Mouse (Mus musculus): Measurements from ENCODE around the gene Fam171a2. TPM values are rescaled to one million over a fixed set of nuclear protein-coding genes. Genes with fewer than 3 reads are reported as not detected.

The Fam171a2 gene
- total RNA-seq, 2 experiments from 2014 or later = 5.8 to 6.1 TPM

DNA sequence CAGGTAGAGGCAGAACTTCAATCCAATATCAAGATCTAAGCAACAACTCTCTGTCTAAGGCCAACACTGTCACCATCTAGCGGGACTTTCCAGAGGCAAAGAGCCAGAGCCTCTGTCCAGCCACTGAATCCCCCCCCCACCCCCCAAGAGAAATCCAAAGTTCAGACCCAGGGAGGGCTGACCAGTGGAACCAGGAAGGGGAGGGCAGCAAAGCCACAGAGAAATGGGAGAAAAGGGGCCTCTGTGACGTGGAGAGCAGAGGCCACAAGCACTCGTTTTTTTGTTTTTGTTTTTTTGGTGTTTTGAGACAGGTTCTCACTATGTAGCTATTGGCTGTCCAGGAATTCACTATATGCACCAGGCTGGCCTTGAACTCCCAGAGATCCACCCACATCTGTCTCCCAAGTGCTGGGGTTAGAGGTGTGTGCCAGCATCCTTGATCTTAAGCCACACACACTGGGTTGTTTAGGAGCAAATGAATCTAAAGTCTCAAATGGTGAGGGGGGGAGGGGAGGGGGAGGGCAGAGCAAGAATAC is 37.6 kb downstream of the Fam171a2 start:
- DNase-seq = no peak

DNA sequence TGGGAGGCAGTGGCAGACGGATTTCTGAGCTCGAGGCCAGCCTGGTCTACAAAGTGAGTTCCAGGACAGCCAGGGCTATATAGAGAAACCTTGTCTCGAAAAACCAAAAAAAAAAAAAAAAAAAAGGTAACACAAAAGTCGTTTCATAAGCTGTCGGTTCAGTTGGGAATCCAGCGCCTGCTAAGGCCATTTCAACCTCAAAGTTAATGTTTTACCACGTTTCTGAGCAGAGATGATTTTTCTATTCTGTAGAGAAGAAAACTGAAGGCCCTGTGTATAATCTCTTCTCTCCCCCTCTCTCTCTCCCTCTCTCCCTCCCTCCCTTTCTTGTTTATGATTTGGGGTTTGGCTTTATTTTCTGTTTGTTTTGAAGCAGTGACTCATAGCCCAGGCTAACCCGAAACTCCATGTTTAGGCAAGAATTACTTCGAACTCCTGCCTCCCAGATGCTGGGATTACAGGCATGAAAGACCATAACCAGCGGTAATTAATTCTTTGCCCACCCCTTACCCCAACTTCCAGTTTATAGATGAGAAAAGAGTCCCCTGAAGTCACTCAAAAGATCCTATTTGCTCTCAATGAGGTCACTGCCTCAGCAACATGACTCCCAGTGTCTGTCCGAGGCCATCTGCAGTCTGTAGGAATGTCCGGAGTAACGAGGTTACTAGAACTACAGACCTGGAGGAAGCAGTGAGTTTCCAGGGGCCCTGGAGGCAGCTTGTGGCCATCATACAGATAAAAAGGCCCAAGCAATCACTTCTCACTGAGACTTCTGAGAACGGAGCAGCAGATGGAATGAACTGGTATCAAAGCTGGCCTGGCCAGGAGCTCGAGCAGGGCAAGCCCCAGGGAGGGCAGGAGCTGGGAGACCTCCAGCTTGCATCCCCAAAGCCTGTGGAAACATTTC is 38.3 kb downstream of the Fam171a2 start:
- DNase-seq = no peak

DNA sequence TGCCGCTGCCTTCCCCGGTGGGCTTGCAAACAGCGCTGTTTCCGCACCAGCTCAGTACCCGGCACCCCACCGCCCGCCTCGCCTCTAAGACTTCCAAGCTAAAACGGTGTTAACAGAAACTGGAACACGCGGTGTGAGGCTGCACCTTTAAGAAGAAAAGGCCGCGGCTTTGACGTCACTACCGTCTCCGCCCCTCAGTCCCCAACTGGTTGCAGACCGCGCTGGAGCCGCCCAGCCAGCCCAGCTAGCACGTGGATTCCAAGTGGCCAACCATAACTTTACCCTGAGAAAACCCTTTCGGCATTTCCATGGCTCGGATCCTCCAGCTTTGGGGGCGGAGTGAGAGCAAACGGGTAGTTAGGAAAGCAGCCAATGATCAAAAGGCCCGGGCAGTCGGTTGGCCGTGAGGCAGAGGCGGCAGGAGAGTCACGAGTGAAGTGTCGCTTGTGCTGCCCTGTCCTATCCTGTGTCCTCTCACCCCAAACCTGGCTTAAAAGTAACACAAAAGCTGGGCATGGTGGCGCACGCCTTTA is 39.1 kb downstream of the Fam171a2 start:
- DNase-seq = peak; percentile 97

DNA sequence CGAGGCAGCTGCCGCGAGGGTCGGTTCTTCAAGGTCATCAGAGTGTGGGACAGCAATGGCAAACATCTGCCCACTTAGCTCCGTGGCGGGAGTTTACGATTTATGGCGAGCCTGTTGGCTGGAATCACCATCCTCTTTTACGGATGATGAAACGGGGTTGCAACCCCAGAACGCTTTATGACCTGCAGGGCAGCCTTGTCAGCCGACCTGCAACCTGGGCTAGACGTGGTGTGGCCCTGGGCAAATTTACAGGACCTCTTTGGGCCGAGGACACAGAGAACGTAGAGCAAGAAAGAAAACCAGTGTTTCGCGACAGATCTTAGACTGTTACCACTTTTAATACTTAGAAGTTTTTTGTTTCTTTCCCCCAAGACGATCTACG is 39.7 kb downstream of the Fam171a2 start, which contains the start of gene Slc25a39:
Gene Slc25a39 (minus strand): TSS at position 113 of the 382 bp plus-strand sequence.
- DNase-seq = no peak

DNA sequence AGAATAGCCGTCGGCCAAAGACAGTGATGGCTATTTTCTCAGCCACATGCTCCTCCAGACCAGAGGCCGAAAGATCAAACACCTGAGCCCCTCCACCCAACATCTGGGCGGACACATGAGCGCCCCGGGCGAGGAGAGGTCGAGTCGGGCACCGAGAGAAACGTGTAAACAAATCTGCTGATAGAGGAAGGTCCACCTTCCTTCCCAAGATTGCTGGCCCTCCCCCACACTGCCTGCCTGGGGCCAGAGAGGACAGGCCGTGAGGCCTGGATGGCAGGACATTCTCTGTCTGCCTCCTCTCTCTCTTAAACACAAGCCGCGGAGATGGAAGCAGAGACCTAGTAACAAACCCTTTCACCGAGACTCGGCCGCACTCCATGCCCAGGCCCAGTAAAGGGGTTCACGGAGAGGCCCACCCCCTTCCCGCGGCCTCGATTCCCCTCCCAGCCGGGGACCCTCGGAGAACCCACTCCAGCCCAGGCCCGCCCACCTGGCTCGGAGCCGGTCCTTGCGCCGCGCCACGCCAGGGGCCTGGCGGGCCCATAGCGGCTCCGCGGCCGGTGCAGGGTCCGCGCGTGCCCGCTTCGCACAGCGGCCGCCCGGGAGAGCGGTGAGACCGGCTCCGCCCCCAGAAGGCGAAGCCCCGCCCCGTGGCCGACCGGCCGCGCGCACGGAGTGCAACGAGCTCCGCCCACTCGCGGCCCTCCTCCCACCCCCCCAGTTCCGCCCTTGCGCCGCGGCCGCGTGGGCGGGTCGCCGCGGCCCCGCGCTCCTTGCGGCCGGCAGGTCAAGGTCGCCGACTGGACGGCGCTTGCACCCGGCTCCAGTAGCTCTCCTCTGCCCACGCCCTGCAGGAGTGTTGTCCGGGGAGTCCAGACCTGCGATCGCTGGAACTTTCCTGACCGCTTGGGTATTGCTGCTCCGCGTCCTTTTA is 40.3 kb downstream of the Fam171a2 start:
- peak; percentile 96 to 99 for DNase-seq

DNA sequence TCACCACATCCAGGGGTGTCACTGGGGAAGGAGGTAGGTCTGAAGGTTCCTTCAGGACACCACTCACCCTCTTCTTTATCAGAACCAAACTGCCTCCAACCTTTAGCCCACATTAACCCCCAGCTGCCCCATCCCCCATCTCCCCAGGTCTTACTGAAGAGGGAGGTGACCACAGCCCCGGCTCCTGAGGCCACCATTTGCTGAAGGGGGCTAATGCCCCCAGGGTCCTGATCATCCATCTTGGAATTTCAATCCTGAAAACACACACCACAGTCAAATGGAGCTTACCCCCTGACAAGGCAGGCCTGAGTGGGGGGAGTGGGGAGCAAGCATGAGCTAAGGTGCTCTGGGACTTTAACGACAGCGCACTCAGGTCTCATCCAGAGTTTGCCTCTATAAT is 41.1 kb downstream of the Fam171a2 start:
- DNase-seq = peak in 1 of 2 experiments; percentile 33

DNA sequence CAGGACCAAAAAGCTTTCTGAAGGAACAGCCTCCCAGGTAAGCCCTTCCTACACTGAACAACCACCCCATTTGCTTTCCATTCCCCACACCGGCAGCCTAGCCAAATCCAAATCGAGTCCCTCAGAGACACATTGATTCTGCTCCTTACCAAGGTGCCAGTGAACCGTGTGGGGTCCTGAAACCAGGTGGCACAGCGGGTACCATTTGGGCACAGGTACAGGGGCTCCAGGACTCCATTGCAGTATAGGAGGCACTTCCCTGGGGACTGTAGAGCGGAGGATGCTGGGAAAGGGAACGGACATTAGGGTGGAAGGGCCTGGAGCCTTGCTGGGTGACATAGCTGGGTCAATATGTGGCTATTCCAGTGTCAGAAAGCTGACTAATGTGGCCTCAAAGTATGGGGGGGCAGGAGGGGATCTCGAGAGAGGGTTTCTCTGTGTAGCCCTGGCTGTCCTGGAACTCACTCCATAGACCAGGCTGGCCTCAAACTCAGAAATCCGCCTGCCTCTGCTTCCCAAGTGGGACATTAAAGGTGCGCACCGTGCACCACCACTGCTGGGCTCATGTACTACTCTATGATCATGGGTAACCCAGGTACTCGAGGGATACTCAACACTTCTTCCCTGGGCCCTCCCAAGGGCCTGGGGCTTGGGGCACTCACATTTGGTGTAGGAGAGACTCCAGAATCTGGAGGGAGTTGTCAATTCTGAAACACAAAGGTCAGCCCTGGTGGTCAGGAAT is 41.8 kb downstream of the Fam171a2 start:
- DNase-seq = no peak

DNA sequence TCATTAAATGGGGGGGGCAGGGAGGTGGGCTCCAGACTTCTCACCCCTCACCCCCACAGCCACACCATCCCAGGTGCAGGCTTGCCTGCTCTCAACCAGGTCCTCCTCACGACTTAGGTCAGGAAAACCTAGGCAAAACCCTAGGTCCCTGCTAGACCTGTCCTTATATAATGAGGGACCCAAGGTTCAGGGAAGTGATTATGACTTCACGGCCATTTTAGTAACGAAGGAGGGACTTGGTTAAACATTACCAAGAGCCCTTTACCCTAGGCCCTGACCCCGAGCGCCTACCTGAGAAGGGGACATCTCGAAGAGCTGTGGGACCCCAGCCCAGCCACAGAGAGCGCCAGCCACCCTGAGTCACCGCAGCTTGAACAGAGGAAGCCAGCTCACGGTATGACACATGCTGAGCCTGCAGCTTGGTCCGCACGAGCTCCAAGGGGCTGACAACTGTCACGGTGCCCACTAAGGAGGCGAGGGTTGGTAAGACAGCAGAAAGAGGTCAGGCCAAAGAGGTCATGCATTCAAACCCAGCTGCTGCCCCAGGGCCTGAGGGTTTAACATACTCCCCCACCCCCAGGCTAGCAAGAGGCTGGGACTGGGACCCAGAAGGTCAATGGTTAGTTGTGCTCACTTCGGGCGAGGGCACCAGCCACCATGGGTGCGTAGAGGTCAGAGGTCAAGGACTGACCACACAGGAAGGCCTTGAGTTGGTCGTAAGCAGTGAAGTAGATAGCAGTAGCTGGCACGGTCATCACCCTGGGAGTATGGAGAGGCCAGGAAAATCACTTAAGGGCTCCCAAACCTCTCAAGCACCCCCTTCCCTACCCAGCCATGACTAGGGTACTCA is 43.1 kb downstream of the Fam171a2 start:
- peak; percentile 39 to 48 for DNase-seq

DNA sequence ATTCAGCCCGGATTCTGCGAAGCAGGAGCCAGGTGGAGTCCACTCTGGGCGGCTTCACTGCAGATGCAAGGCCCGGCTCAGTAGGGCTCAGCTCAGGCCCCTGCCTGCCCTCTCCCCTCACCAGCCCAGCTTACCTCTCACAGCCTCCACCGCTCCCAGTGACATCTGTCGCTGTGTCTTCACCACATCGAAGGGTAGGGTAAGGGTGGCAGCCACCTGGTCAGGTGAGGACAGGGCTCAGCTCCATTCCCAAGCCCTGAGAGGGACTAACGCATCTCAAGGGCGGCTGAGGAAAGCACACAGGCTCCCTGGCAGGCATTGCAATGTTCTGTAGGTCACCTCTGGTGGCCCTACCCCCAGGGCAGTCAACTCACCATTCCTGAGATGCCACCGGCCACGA is 43.8 kb downstream of the Fam171a2 start:
- DNase-seq = no peak

DNA sequence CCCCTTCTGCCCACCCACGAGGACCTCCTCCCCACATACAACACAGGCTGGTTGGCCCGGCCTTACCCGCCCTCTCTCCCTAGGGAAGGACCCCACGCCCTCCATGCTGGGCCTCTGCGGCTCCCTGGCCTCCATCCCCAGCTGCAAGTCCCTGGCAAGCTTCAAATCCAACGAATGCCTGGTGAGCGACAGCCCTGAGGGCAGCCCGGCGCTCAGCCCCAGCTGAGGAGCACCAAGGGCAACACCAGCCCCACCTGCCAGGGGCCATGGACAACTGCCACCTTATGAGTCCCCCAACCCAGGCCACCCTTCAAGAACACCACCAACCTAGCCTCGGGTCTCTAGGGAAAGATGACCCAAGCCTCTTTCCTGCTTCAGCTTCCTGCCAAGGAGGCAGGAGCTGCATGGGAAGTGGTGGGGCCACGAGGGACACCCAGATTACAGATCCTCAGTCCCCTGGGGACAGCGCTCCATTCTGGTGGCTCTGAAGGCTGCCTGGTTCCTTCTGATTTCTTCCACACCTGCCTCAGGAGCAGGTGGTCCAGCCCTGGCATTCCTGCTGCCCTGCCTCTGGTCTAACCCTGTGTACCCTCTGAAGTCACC is 45.5 kb downstream of the Fam171a2 start:
- DNase-seq = no peak

DNA sequence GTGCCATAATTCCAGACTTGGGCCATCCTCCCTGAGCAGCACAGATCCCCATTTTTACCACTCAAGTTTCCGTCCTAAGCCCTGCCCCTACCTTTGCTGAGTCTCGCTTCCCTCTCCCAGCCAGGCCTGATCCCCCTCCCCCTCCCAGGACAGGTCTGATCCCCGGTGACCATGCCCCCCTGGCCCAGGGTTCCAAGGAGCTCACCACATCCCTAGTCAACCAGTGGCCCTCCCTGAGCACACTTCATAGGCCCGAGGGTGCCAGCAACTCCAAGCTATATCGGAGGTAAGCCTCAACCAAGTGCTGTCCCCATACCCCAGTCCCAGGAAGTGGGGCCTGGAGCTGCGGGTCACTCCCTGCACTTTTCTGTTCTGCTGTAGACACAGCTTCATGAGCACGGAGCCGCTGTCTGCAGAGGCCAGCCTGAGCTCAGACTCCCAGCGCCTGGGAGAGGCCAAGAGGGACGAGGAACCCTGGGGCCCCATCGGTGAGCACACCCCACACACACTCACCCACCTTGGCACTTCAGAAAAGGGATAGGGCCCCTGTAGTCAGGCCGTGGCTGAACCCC is 46.9 kb downstream of the Fam171a2 start:
- no peak for DNase-seq

DNA sequence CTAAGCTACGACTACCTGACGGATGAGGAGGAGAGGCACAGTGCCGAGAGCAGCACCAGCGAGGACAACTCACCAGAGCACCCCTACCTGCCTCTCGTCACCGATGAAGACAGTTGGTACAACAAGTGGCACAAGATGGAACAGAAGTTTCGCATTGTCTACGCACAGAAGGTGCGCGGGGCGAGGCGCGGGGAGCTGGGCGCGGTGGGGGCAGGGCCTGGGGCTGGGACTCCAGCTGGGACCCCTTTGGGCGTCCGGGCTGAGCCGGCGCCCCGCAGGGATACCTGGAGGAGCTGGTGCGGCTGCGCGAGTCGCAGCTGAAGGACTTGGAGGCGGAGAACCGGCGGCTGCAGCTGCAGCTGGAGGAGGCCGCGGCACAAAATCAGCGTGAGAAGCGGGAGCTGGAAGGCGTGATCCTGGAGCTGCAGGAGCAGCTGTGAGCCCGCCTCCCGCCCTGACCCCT is 47.8 kb downstream of the Fam171a2 start:
- DNase-seq = peak in 1 of 2 experiments; percentile 25

DNA sequence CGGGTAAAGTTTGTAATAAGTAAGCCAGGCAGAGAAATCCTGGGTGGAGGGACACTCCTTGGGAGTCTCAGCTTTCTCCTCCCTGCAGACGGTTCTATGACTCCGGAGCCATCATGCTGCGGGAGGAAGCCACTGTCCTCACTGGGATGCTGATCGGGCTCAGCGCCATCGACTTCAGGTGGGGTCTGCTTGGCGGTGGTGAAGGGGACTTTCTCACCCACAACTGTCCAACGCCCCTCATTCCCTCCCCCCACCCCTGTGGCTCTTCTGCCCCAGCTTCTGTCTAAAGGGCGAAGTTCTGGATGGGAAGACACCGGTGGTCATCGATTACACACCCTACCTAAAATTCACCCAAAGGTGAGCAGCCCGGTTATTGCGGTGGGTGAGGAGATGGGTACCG is 48.4 kb downstream of the Fam171a2 start:
- DNase-seq = no peak

DNA sequence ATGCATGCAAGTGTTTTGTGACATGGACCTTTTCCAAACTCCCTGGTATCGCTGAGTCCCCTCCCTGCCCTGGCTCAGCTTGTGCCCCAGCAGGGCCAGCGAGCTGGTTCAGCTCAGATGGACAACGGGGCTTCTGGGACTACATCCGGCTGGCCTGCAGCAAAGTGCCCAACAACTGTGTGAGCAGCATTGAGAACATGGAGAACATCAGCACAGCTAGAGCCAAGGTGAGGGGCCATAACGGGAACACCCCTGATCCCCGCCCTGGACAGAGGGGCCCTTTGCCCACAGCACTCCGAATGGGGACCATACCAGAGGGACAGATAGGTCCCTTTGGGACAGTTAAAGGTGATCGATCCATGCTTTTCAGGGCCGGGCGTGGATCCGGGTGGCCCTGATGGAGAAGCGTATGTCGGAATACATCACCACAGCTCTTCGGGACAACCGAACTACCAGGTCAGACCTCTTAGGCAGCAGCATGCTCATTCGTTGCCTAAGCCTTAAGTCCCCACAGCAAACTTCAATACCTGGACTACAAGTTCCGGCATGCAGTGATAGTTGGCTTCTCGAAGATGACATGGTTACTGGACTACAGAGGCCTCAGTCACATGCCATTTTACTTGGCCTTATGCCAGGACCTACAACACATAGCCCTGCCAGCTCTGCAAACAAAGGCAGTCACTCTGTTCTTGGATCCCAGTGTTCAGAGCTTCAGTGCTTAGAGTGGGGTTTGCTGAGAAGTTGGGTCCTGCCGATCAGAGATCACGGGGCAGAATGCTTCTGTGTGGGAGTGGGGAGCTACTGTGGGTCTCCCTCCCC is 49.3 kb downstream of the Fam171a2 start:
- no peak for DNase-seq

DNA sequence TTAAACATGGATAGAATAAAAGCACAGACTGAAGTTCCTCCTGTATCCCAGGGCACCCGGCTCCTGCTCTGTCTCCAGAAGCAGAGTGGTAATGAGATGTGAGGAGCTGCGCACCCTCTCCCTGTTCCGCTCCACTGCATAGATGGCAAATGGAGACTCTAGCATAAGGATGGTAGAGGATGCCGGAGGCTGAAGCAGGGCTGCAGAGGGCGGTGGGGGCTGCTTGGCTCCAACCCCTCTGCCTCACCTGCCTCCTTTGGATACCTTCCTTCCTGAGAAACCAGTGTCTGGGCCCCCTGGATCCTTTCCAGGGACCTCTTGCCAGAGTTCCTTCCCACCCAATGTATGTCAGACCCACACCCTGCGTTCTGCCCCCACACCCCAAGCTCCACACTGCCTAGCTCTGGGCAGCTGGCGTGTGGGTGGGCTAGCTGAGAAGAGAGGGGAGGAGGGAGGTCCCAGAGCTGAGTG is 50.8 kb downstream of the Fam171a2 start:
- DNase-seq = no peak

DNA sequence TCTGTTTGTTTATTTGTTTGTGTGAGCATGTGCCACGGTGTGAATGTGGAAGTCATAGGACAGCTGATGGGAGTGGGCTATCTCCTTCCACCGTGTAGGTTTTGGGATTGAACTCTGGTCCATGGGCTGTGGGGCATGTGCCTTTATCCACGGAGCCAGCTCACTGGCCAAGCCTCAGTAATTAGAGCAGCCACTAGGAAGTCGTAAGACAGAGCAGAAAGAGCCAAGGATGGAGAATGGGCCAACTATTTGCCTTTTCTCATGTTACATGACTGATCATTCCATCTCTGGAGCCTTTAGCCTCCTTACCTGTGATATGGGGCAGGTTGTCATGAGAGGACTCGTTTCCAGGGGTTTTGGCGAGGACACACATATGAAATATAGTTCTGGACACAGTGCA is 51.2 kb downstream of the Fam171a2 start:
- no peak for DNase-seq

DNA sequence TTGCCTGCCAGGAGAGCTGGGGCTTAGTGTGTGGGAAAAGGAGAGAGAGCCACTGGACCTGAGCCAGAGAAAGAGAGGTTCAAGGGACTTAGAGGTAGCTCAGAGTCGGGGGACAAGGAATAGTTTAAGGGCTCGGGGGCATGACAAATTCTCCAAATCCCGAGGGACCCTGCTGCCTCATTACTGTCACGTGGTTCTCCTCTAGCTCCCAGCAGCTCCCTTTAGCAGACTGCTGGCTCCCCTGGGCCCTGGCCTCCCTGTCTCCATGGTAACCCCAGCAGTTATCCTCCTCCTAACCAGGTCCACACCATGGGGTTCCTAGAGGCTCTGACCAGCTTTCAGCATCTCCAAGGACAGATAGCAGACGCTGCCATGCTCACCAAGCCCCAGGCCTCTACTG is 52.2 kb downstream of the Fam171a2 start:
- DNase-seq = no peak

DNA sequence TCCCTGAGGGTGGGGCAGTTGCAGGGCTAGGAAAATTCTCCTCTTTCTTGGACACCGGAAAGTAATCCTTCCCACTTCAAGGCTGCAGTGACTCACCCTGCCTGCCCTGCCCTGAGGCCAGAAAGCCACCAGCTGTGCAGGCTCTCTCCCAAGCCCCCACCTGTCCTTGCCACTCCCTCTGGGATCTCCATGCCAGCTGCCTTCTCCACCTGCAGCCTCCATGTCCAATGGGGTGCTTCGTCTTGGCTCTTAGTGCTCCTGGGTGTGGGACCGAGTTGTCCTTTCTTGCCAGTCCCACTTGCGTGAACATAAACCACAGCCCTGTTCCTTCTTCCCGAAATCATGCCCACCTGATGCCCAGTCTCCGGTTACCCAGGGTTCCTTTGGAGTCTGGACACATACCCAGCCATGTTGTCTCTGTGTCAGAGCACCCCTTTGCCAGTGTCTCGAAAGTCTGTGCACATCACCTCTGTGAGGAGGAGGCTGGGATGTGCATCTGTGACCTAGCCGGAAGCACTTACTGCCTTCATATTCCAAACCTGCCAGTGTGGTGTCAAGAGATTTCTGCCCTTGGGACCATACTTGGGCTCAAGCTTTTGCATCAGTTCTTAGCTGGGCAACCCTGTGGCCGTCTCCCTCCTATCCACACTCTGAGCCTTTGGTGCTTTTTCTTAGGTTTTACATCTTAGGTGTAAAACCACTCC is 52.9 kb downstream of the Fam171a2 start:
- DNase-seq = peak; percentile 71 to 73
